Mouse (Mus musculus) cerebellum, postnatal 14 days (tissue): ENCODE results near the gene ccdc198.
A peak's percentile ranks its signal among the peaks of the same experiment; 100 is the strongest.
"Not testable (repeated sequence)": the region's sequence is repeated elsewhere in the genome, so short reads cannot be mapped to it uniquely, and the experiment has no call there.

Experiments used
- DNase-seq, 2 experiments: peaks; one replicate each; pipeline ENCODE4 v3.0.0; 2021; ENCODE audit warnings: mixed read lengths in 2 of 2

Gene ccdc198

DNA sequence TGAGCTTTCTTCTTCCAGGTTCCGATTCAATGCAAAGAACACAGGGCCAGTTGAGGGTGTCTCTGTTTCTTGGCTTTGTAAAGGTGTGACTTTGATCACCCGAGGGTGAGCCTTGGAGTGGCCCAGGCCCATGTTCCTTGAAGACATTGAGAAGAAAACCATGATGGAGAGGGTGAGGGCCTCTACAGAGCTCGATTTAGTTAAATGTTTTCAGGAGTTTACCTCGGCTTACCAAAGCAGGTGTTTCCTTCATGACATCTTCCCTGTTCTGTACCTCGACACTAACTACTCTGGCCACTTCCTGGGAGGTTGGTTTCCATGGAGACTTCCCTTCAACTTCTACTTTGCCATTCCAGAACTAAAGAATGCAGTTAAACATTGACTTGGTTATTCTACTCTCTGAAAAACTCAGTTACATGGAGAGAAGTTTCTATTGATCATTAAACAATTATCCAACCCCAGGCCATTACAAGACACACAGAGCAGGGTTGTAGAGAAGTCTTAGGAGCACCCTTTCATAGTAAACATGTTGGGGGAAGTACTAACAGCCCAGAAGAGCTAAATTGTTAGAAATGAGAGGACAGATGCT is at the start of gene ccdc198:
TSS of gene ccdc198 (minus strand) at position 349 of the 589 bp plus-strand sequence.
- no peak for DNase-seq

DNA sequence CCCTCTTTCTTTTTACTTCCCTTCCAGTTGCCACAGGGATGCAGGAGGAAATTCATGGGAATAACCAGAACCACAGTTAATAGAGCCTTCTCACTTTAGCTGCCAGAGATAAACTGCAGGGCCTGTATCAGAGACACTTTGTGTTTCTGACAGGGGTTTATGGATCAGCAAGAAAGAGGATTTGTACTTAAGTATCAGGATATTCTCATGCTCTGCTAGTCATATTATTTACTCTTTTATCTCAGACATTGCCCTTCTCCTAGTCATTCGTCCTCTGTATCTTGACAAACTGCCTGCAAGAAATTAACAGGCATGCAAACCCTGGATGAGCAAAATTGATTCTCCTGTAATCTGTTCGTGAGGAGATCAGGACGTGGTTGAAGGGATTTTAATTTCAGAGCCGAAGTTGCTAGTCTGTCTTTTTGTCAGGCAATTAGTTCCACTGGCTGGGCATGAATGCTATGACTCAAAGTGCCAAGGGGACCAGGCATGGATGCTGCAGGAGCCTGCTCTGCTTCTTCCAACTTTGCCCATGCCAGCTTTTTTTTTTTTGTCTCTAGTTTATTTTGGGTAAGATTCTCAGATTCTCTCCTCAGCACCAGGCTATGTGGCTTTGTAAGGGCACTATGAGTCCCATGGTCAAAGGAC is 48.7 kb upstream of the ccdc198 start:
- peak; percentile 25 to 45 for DNase-seq

DNA sequence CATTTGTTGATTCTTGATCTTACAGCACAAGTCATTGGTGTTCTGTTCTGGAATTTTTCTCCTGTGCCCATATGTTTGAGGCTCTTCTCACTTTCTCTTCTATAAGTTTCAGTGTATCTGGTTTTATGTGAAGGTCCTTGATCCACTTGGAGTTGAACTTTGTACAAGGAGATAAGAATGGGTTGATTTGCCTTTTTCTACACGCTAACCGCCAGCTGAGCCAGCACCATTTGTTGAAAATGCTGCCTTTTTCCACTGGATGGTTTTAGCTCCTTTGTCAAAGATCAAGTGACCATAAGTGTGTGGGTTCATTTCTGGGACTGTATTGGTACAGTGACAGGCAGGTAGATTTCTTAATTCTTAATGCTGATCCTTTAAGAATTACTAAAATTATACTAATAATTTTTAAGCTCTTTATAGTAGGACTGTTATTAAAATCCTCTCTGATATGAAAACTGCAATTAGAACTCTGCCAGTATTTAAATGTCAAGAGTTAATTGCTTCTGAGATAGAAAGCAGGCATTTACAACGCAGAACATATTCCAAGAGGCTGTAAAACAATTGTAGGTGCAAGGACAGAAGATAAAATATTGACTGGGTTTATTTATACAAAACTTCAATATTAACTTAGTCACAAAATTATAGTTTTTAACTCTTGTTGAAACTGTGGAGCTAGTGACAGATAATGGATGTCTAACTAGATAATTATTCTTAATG is 44.9 kb upstream of the ccdc198 start:
- no peak for DNase-seq

DNA sequence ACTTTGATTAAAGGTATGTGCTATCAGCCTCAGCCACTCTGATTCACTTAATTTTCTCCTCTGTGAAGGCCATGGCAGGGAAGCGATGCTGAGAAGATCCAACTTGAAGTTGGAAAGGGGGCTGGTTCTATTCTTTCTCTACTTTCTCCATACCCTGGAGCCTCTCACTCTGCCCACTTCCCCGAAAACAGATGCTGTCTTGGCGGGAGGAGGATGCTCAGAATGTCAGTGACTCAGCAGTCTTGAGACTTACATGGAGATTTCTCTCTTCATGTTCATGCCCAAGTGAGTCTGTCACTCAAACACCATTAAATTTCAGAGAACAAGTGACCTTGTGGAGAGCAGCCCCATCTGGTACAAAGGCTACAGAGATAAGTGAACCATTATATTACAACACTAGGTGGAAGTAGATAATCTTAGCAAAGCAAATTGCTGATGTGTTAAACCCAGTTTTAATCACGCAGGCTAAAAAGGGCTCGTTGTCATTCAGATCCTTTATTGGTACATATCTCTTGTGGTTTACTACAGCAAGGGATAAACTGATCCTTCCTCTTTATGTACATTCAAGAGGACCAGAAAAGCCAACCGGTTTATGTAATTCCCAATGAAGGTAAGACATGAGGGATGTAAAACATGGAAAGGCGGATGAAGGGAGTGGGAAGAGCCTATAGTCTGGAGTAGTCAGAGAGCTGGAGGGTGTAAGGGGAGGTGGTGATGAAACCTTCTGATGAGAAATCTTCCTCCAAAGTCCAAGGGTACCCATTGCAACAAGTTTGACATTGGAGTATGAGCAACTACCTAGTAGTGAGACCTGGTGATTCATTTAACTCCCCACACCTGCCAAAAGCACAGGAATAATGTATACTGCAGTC is 38.7 kb upstream of the ccdc198 start:
- no peak for DNase-seq

DNA sequence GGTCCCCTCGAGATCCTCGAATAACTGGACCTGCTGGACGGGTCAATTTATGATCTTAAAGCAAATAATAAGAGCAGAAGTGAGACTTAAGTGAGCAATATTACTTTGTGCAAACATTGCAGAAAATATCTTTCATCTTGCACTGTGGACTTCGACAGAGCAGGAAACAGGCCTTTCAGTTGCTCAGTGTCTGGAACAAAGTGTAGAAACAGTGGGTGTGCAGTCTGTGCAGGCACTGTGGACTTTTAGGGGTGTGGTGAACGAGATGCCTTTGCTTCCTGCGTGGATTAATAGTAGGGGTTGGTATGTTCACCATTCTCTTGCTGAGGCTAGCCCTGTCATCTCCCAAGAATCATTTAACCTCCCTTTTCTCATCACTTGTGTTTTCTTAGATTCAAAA is 33.6 kb upstream of the ccdc198 start:
- DNase-seq: no peak

DNA sequence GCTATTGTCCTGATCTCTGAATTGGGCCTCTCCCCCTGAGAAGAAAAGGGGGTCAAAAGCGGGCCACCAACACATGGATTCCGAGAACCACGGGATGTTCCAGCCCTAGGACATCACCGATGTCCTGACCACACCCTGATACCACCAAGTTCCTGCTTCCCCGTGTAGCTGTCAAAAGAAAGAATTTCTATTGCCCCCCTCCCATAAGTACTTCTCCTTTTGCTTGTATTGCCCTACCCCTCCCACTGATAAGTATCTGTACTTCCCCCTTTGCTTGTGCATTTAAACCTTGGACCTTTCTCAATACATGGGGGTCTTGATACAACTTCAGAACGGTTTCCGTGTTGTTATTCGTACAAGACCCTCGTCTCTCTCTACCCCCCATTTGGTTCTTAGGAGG is 33.2 kb upstream of the ccdc198 start:
- not testable (repeated sequence) for DNase-seq

DNA sequence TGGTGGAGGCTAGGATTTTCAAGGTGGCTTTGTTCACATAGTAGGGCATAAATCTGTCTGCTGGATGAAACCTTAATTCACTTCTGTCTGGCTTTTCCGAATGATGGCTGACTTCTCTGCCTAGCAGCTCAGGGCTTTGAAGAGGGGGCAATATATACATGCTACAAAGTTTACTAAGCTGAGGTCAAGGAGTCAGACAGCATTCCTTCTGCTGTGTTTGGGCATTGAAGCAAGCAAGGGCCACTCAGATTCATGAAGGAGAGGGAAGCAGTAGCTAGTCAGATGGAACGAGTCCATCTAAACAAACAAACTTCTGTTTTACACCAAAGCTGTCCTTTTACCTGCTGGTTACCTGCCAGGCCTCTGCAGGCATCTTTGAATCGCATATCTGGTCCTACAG is 32.4 kb upstream of the ccdc198 start:
- no peak for DNase-seq

DNA sequence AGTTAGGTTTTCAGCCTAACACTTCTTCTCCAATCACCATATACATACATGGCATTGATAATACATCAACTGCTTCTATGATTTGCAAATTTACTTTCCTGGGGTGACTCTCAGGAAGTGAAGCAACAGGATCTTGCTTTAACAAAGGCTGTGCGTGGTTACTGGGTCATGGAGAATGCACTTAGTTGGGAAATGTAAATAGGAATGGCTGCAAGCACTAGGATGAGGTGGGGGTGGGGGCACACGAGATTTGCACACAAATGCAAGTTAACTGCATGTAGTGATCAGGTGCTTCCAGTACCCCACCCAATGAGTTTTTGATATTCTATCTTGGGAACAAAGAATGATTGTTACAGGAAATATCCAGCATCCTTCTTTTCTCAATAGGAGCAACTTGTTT is 30.1 kb upstream of the ccdc198 start:
- DNase-seq: no peak

DNA sequence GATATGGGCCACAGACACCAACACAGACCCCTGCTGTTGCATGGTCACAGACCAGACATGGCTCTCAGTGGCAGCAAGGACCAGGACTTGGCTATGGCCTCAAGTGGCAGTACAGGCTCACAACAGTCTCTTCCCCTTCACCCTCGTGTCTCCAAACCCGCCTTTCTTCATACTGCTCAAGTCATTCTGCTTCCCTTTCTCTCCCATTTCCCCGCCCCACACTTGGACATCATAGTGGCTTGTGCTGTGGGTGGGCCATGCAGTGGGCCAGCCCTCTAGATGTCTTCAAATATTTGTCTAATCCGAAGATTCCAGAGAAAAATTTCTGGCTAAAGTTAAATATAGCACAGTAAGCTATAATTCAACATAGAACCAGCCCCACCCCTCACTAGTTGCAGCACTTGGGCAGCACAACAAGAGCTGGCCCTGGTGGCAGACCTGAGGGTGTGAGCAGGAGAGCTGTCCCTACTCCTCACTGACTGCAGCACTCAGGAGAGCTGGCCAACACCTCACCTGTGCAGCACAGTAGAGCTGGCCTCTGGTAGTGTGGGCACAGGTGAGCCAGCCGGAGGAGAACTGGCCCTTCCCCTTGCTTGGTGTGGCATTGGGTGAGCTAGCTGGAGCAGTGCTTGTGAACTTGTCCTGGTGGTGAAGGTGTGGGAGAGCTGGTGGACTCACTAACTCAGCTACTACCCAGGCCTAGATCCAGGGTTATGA is 20.2 kb upstream of the ccdc198 start:
- no peak for DNase-seq

DNA sequence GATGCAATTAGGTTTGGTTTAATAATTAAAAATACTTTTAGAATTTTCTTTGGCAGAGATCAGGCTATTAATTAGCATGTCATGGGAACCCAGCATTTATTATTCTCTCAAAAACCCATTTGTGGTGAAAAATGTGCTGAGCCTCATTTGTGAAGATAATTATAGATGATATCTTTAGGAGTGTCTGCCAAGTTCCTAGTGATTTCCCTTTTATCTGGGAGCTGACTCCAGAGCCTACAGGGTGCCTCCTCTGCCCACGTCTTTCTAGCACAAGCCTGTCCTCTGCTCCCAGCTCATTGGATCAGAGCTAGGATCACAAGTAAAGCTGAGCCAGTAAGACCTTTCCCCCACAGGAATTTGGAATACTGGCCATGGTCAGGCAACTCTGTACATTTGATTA is 3.8 kb downstream of the ccdc198 start:
- peak in 1 of 2 experiments; percentile 11 for DNase-seq

DNA sequence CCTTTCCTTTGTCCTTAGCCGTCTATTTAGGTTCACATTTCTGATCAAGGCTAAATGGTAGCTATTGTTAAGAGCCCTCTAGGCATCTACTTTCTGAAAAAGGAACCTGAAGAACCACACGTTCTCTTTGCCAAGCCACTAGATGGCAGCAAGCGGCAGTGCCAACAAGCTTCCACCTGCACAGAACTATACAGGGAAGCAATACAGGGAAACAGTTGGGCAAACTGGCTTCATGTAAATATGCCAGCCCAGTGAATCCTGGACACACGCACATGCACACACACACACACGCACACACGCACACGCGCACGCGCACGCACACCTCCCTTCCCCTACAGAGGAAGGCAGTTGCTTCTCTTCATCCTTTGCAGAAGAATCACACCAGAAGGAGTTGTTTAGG is 7.1 kb downstream of the ccdc198 start:
- DNase-seq: peak; percentile 84

DNA sequence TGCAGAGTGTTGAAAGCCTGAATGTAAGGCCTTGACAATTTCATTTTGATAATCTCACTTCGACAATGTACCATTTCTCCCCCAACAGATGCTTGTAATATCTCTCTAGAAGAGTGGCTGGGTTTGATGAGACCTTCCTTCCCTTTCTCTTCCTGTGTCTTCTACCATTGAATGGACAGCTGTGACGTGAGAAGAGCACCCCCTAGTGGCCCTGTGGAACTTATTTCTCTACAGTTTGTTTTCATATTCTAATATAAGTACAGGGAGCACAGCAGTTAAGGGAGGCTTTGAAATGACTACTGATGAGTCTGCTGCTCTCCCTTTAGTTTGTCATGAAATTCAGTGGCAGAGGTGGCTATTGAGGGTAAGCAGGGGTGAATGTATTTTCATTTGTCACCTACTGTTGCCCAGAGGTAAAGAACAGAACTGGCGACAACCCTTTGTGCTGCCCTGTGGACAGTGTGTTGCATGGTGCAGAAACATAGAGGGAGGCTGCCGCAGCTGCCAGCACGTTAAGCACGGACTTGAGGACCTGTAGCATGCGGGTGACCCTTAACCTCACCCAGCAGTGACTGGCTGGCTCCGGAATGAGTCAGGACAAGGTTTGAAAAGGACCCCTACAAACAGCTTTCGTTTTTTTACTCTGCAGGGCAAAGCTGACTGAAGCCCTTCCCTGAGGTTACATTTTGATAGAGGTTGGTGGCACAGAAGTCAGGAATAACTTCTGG is 10.3 kb downstream of the ccdc198 start:
- peak; percentile 62 to 63 for DNase-seq

DNA sequence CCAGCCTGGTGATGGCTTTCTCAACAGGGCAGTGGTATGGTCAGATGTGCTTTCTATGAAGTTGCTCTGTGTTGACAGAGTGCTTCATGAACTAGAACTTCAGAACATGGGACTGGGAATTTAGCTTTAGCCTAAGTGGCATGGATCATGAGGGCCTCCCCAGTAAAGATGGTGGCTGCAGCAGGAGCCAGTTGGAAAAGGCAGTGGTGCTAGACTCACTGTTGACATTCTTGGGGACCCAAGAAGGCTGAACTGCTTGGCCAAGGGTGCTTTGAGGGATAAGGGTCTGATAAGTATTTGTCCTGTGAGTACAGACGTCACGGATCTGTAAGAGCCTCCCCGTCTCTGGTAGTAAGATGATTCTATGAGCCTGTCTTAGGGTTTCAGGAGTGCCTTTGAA is 13.4 kb downstream of the ccdc198 start:
- DNase-seq: no peak

DNA sequence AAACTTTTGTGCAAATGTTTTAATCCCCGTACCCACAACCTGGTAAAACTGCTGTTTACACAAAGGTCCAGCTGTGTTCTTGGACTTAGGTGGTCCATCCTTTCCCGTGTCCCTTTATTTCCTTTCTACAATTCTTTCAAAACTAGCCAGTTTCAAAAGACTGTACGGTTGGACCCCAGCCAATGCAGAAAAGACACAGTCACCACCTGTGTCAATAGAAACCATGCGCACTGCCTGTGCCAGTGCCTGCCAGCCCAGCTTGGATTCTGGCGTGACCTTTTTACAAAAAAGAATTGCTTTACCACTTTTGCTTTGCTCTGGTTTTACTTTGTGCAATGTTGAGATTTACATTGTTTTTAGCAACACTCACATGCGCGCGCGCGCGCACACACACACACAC is 18.3 kb downstream of the ccdc198 start:
- peak; percentile 70 for DNase-seq

DNA sequence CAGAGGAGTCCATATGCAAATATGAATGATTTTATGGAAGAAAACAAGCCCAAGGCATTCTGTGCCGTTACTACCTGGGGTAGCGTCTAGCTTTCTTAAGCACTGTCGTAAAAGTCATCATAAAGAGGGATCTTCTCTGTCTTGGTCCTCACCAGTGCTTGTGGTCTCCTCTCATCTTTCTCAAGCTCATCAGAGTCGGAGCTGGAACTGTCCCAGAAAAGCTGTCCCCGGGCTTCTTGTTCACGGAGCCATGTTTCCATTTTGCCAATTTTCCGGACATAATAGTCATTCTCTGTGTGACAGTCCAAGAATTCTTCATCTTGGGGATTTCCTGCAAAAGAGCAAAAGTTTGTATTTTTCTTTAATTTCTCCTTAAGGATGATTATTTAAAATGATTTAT is 18.8 kb downstream of the ccdc198 start:
- peak; percentile 27 to 30 for DNase-seq

DNA sequence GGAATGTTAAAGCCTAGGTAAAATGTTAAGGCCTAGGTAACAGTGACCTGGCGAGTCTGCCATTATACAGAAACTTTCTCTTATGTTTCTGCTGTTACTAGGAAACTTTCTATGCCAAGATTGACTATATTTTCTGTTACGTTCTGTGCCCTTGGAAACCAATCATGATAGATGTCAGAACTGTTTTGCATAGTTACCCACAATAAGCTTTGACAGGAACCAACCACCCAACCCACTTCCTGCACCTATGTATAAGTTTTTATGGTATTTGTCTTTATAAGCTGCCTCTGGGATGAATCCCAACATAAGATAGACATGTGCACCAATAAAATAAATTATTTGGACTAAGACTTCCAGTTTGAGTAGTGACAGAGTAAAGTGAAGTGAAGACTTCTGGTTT is 23.5 kb downstream of the ccdc198 start:
- no peak for DNase-seq

DNA sequence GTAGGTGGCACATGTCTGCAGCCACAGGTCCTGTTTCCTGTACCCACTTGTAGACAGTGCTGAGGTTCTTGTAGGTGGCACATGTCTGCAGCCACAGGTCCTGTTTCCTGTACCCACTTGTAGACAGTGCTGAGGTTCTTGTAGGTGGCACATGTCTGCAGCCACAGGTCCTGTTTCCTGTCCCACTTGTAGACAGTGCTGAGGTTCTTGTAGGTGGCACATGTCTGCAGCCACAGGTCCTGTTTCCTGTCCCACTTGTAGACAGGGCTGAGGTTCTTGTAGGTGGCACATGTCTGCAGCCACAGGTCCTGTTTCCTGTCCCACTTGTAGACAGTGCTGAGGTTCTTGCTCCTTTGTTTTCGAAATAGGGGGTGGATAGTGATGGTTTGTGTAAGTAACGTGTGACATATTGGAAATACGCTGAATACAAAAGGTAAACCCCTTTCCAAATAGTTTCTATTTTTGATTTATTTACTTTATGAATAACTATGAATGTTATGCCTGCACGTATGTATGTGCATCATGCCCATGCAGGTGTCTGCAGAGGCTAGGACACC is 25.7 kb downstream of the ccdc198 start:
- DNase-seq: not testable (repeated sequence)

DNA sequence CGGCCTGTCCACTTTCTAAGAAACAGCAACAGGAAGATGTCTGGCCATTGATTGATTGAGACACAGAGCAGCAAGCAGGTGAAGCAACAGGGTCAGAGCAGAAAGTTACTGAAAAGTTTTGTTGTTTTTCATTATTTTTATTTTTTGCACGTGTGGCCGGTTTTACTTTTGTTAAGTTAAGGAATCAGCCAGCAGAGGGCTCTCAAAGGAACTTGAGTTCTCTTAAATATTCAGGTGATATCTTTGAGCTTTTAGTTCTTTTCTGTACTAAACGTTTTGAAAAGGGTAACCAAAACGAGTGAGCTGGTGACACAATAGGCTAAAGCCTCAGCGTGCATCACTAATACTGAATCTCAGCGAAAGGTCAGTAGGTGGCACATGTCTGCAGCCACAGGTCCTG is 26.6 kb downstream of the ccdc198 start:
- DNase-seq: no peak

DNA sequence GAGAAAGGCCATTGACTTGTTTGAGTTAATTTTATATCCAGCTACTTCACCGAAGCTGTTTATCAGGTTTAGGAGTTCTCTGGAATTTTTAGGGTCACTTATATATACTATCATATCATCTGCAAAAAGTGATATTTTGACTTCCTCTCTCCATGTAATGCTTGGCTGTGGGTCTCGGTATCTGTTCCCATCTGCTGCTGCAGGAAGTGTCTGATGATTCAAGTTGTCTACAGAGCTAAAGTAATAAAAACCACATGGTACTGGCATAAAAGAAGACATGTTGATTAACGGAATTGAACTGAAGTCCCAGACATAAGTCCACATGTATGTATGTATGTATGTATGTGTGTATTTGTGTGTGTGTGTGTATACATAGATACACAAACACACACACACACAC is 35.1 kb downstream of the ccdc198 start:
- not testable (repeated sequence) for DNase-seq

DNA sequence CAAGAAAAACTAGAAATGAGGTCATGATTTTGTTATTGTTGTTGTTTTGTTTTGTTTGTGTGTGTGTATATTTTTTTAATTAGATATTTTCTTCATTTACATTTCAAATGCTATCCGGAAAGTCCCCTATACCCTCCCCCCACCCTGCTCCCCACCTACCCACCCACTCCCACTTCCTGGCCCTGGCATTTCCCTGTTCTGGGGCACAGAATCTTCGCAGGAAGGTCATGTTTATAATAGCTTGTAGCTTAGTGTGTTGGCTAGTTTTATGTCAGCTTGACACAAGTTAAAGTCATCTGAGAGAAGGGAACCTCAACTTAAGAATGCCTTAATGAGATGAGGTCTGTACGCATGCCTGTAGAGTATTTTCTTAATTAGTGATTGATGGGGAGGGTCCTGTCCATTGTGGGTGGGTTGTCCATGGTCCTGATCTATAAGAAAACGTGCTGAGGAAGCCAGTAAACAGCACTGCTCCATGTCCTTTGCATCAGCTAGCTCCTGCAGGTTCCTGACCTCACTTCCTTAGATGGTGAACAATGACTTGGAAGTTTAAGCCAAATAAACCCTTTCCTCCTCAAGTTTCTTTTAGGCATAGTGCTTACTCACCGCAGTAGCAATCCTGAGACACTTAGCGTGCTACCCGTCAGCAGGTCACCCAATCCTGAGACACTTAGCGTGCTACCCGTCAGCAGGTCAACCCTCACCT is 44.0 kb downstream of the ccdc198 start:
- no peak for DNase-seq

DNA sequence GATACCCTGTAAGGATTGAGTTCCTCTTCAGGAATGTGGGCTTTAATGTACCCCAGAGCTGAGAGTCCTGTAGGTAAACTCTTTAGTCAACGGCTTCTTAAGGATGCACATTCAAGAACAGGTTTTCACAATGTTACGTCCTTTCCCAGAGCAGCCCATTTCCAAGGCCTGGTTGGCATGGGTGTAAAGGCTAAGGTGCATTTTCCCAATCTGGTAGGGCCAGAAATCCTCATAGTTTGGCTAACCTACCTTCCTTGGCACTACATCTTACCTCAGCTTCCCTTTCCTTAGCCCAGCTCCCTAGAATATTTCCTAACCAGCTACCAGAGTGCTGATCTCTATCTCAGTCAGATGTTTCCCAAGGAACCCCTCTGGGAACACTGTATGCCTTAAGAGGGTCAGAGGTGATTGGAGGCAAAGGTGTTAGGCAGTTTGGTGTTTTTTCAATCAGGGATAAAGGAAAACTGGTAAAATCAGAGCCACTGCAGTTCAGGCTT is 48.2 kb downstream of the ccdc198 start:
- DNase-seq: no peak
